Mouse (Mus musculus): ENCODE results near the gene Dusp9.

Dusp9 gene

DNA sequence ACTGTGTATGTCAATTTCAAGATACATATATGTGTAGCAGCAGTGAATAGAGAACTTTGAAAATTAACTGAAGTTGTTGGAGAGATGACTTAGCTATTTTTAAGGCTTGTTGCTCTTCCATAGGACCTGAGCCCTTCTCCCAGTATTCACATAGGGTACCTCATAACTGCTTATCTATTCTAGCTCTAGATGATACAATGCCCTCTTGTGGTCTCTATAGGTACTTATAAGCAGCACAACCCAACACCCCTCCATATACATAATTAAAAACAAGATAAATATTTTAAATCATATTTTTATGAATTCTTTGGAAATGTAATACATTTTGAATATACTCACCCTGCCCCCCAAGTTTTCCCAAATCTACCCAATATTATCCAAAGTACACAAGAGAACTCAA lies 23.9 kb downstream of the Dusp9 start:
- DNase-seq (ENCODE audit: low spot score), result no peak

DNA sequence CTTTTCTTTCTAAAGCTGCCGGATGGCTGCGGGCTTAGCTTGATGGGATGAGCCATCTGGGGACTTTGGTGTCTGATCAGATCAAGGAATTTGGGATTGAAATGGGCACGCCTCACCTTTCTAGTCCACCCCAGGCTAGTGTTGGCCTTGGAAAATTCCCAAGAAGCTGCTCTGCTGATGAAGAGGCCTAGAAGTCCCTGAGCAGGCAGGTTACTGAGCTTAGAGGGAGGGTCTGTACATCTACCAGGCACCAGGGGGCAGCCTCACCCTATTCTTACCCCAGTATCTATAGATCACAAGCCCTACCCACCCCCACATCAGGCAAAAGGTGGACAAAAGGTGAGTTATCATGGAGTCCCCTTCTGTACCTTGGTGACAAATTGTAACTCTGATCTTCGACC lies 32.8 kb downstream of the Dusp9 start:
- DNase-seq (ENCODE audit: low spot score), result no peak

DNA sequence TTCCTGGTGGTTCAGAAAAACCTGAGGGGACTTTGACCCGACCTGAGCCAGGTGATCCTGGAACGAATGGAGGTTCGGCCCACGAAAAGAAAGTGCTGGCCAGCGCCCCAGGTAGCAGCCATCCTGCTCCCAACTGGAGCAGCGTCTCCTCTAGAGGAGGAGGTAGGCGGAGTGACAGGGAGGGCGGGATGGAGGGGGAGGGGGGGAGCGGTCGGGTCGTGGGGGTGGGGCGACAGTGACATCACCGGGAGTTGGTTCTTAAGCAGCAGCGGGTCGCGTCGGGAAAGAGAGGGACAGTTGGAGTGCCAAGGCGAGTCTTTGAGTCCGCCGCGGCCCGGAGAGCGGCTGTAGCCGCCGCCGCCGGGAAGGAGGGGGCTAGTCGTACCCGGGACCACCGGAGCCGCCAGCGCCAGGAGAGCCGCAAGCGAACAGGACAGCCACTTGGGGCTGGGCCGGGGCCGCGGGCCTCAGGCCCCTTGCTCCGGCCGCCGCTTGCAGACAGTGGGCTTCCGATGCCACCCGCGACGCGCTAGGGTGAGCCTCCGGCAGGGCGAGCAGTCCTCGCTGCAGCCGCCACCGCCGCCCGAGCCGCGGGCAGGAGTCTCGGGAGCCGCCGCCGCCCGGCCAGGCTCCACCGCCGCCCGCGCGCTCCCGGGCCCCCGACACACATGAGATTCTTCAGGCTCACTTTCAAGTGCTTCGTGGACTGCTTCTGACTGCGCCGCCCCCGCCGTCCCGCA lies 33.8 kb downstream of the Dusp9 start, which contains the start of gene Slc6a8:
Gene Slc6a8, plus strand, starts transcription at position 272 of the 740 bp plus-strand sequence.
- DNase-seq (ENCODE audit: low spot score), result no peak

DNA sequence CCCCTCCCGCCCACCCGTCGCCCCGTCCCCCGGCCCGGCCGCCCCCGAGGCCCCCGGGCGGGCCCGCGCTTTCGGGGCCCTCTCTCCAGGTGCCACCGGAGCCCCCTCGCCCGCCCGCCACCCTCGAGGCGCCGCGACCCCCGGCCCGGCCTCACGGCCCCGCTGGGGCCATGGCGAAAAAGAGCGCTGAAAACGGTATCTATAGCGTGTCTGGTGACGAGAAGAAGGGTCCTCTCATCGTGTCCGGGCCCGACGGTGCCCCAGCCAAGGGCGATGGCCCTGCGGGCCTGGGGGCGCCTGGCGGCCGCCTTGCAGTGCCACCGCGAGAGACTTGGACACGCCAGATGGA lies 34.4 kb downstream of the Dusp9 start:
- DNase-seq (ENCODE audit: low spot score), result no peak

DNA sequence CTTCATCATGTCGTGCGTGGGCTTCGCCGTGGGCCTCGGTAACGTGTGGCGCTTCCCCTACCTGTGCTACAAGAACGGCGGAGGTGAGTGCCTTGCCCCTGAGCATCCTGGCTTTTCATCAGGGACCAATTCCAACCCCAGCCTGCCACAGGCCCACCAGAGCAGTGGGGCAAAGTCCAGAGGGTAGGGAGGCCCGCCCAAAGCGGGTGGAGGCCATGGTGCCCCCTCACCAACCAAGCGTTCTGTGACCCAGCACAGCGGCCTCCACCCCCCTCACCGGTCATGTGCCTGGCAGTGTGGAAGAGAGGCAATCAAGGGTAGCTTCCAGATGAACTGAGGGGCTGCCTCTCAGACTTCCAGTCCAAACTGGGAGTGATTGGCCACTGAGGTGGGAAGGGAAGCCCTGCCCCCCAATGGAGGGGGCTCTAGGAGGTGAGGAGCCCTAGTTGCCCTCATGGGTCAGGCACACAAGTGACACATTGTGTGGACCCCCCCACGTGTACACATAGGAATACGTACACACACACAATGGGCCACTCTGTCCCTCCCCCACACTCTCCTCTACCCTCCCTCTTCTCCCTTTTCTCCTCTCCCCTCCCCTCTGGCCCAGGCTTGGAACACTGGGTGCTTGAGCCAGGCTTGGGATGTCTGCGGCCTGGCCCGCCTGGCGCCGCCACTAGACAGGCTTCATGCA lies 34.9 kb downstream of the Dusp9 start:
- no peak for DNase-seq (ENCODE audit: low spot score)

DNA sequence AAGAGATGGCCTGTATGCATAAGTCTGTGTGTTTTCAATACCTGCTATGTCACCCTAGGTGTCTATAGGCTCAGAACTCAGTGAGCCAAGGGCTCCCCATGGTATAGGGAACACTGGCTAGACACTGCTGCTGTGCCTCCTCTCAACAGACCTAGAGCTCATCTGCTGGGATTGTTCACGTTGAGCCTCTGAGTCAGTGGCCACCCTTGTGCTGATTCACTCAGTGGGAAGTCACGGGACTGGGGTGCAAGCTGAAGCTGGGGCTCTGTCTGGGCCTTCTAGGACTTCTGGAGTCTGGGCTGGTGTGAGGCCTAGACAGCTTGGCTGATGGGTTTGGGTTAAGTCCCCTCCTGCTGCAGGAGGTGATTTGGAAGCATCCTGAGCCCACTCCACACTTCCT lies 36.0 kb downstream of the Dusp9 start:
- DNase-seq (ENCODE audit: low spot score), result no peak

DNA sequence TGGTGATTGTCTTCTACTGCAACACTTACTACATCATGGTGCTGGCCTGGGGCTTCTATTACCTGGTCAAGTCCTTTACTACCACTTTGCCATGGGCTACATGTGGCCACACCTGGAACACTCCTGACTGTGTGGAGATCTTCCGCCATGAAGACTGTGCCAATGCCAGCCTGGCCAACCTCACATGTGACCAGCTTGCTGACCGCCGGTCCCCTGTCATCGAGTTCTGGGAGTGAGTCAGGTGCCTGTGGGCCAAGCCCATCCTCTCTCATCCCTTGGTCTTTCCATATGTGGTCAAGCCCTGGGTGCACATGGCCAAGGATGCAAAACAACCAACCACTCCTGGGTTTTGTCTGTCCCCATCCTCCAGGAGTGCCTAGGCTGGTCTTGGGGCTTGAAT lies 37.4 kb downstream of the Dusp9 start:
- DNase-seq (ENCODE audit: low spot score), result no peak

DNA sequence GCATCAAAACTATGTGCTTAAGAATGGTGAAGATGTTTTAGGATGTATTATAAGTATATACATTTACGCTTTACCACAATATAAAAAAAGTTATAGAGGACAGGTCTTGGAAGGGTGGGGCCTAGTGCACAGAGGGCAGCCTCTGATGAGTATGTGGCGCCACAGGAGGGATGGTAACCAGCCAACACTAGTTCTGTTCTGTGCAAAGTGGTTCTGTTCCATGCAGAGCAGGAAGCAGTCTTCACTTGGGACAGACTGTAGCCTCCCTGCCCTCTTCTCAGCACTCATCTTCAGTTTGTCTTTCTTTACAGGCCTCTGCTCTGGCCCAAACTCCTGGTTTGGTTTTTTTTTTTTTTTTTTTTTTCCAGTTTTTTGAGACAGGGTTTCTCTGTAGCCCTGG lies 44.9 kb downstream of the Dusp9 start:
- DNase-seq (ENCODE audit: low spot score), result no peak

DNA sequence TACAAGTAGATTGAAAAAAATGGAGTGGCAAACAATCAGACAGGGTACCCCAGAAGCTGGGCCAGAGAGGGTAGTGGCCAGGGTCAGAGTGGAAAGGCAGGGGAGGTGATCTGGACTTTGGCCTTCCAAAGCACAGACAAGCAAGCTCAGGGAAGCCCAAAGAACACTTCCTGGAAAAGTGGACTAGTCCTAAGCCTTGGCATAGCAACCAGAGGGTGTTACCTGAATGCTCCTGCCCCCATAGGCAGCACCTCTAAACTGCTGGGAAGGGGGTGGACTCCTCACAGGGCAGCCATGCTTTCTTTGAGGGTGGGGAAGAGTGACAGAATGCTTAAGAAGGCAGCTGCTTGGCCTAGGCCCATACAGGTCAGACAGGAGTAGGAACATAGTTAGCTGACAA lies 45.8 kb downstream of the Dusp9 start:
- DNase-seq (ENCODE audit: low spot score), result no peak

DNA sequence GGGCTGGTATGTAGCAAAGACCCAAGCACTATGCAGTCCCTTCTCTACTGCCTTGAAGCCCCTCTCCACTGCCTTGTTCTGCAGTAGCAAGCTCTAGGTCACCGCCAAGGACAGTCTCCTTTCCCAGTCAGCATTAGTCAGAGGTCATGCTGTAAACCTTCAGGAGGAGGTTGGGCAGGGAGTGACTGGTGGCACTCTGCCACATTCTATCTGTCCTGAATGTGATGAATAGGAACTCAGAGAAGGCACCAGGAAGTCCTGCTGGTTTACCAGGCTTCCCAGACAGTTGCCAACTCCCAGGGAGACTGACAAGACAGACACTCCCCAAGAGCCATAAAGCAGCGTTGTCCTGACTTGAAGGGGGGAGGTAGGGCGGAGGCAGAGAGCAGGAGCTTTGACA lies 46.4 kb downstream of the Dusp9 start:
- DNase-seq (ENCODE audit: low spot score), result peak; percentile 48

DNA sequence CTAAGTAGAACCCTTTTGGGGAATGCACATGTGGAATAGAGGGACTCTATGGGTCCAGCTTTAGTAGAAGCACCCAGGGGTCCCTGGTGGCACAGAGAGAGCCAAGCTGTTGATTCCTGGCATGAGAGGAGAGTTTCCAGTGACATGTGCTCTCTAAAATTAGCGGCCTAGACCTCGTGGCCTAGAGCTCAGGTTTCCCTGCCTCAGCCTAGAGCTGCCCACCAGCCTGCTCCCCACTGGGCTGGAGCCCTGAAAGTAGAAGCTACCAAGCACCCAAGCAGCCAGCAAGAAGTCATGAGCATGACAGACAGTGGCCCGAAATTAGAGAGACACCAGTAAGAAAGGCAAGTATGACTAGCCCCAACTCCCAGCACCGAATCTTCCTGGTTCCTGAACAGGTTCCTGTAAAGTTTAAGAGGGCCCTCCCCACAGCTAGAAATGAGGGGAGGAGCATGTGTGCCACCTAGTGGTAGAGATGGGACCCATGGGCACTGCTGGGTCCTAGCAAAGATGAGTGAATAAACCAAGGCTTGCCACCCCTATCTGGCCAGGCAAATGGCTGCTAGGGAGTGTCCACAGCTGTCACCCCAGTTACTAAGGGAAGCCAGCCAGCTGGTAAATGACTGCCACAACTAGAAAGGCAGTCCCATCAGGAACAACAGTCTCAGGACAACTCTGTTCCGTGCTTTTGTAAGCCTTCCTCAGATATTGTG lies 51.9 kb downstream of the Dusp9 start:
- DNase-seq (ENCODE audit: low spot score), result no peak

Data from ovary, adult 18-20 months (tissue).